Mouse (Mus musculus) forebrain, postnatal 0 days (tissue): ENCODE data around the gene Ctsw. TPM values are rescaled to one million over a fixed set of nuclear protein-coding genes. Genes with fewer than 3 reads are reported as not detected.
A peak's percentile ranks its signal among the peaks of the same experiment; 100 is the strongest.

ENCODE experiments used
- ATAC-seq: fragments of 200-750 bp; cut with Nextera tagmentation; 2 replicates; pipeline ENCODE4 v1.8.0; 2017; ENCODE audit warnings: mild to moderate bottlenecking, moderate library complexity
- DNase-seq: peaks from one replicate; pipeline ENCODE4 v3.0.0-alpha.2; 2015
- H3K27ac ChIP-seq: fragments of 300-500 bp; sonication (generic); 2 replicates; pipeline ENCODE4 v1.5.1; 2014; ENCODE audit warnings: low read depth, mild to moderate bottlenecking, antibody characterized with exemption, low read length, moderate library complexity, mixed read lengths
- H3K27me3 ChIP-seq: fragments of 300-500 bp; sonication (generic); 2 replicates; pipeline ENCODE4 v1.6.1; 2014; ENCODE audit warnings: mild to moderate bottlenecking, low read length, mixed read lengths; ENCODE audit not compliant: insufficient read depth
- H3K36me3 ChIP-seq: fragments of 300-500 bp; sonication (generic); 2 replicates; pipeline ENCODE4 v1.6.1; 2014; ENCODE audit warnings: mild to moderate bottlenecking, moderate library complexity; ENCODE audit not compliant: insufficient read depth
- H3K4me1 ChIP-seq: fragments of 300-500 bp; sonication (generic); 2 replicates; pipeline ENCODE4 v1.6.1; 2014; ENCODE audit warnings: antibody characterized with exemption; ENCODE audit not compliant: insufficient read depth
- H3K4me2 ChIP-seq: fragments of 300-500 bp; sonication (generic); 2 replicates; pipeline ENCODE4 v1.6.1; 2014; ENCODE audit warnings: low read depth, mild to moderate bottlenecking, moderate library complexity
- H3K4me3 ChIP-seq: fragments of 300-500 bp; sonication (generic); 2 replicates; pipeline ENCODE4 v1.5.1; 2014; ENCODE audit warnings: low read depth, low read length, mixed read lengths
- H3K9ac ChIP-seq: fragments of 300-500 bp; sonication (generic); 2 replicates; pipeline ENCODE4 v1.6.1; 2014; ENCODE audit warnings: mild to moderate bottlenecking
- H3K9me3 ChIP-seq: fragments of 300-500 bp; sonication (generic); 2 replicates; pipeline ENCODE4 v1.6.1; 2016; ENCODE audit warnings: low read length
- CTCF ChIP-seq: sonication (generic); IDR thresholded peaks from 2 replicates; pipeline ENCODE4 v1.5.1; 2016; ENCODE audit warnings: antibody characterized with exemption, control low read depth, low read depth
- WGBS: fragments of 180-500 bp; shearing (Covaris S2); extraction: QIAGEN DNeasy Blood & Tissue Kit; methylation state at CpG from one replicate; pipeline ENCODE4 v1.1.7; 2014; 5-methylcytosine and 5-hydroxymethylcytosine counted together
- polyA plus RNA-seq: library from polyadenylated mRNA; unstranded; fragments of >200 nt; fragmentation: Nextera tagmentation; extraction: Ambion mirVana; gene quantifications from 2 replicates; pipeline ENCODE4 v1.2.1, GENCODE M21; 2015
- total RNA-seq: library from RNA; depleted of rRNA; stranded (reverse); fragments of >200 nt; gene quantifications from 2 replicates; pipeline ENCODE4 v1.2.3, GENCODE M21; 2014

Gene Ctsw
- total and polyA plus RNA-seq, 2 experiments from 2014 or later = 1.7 to 2.3 TPM

- ATAC-seq = peak; percentile 94
- Histone ChIP-seq H3K9me3 (no peaks in the 10 kb centered on the region), H3K36me3 (peaks cover 7% of the 10 kb centered on the region), H3K27me3 (no peaks in the 10 kb centered on the region), H3K4me3 (peak overlapping the region; percentile 85), H3K27ac (peak overlapping the region; percentile 98), H3K9ac (peak overlapping the region; percentile 96), H3K4me2 (peak overlapping the region; percentile 96), H3K4me1 (peaks cover 33% of the 10 kb centered on the region)
- DNase-seq = peak; percentile 96
- peak; percentile 34 for TF ChIP-seq CTCF
- WGBS = under 1% methylated on average over 70 of the region's 70 CpGs
Observed at GRCm38 (mm10) chr19:5456922-5457745, 11.2 kb downstream of the Ctsw start.

GRCm38 (mm10) chr19:5456241-5456921 lies 11.9 kb downstream of the Ctsw start:
- peak overlapping the region; percentile 96 for H3K9ac ChIP-seq
- no peaks in the 10 kb centered on the region for H3K27me3 ChIP-seq
- ATAC-seq (no peak), DNase-seq (no peak)
- peak overlapping the region; percentile 96 for H3K4me2 ChIP-seq
- peaks cover 30% of the 10 kb centered on the region for H3K4me1 ChIP-seq
- WGBS = 3% methylated on average over 26 of the region's 26 CpGs
- H3K27ac ChIP-seq = peak overlapping the region; percentile 98
- H3K36me3 ChIP-seq = peaks cover 7% of the 10 kb centered on the region
- peak overlapping the region; percentile 85 for H3K4me3 ChIP-seq
- no peak for TF ChIP-seq CTCF
- no peaks in the 10 kb centered on the region for H3K9me3 ChIP-seq

- H3K4me2 ChIP-seq = peak overlapping the region; percentile 96
- H3K9ac ChIP-seq = peak overlapping the region; percentile 96; the same call in 1 of the 2 replicates
- H3K4me3 ChIP-seq = peak overlapping the region; percentile 85
- no peak for ATAC-seq
- peaks cover 7% of the 10 kb centered on the region for H3K36me3 ChIP-seq
- DNase-seq = no peak
- H3K4me1 ChIP-seq = peaks cover 25% of the 10 kb centered on the region
- no peak for TF ChIP-seq CTCF
- H3K27ac ChIP-seq = peak overlapping the region; percentile 21; the same call in 1 of the 2 replicates
- 58% methylated on average over 8 of the region's 8 CpGs for WGBS
- H3K27me3 ChIP-seq = no peaks in the 10 kb centered on the region; the same call in 1 of the 2 replicates
- H3K9me3 ChIP-seq = no peaks in the 10 kb centered on the region
Observed at GRCm38 (mm10) chr19:5455568-5455967, 12.7 kb downstream of the Ctsw start.

GRCm38 (mm10) chr19:5455037-5455436 lies 13.3 kb downstream of the Ctsw start:
- TF ChIP-seq CTCF = no peak
- peaks cover 7% of the 10 kb centered on the region for H3K36me3 ChIP-seq
- H3K27ac ChIP-seq = no peak overlapping the region
- ATAC-seq (no peak), DNase-seq (no peak)
- peaks cover 23% of the 10 kb centered on the region for H3K4me1 ChIP-seq
- no peak overlapping the region for H3K9ac ChIP-seq
- no peaks in the 10 kb centered on the region for H3K9me3 ChIP-seq
- WGBS = 79% methylated on average over 12 of the region's 12 CpGs
- H3K4me3 ChIP-seq = no peak overlapping the region
- no peaks in the 10 kb centered on the region; the same call in 1 of the 2 replicates for H3K27me3 ChIP-seq
- peak overlapping the region; percentile 96 for H3K4me2 ChIP-seq

GRCm38 (mm10) chr19:5451766-5452165 lies 16.5 kb downstream of the Ctsw start:
- 92% methylated on average over 6 of the region's 6 CpGs for WGBS
- no peaks in the 10 kb centered on the region for H3K9me3 ChIP-seq
- peaks cover 29% of the 10 kb centered on the region for H3K27me3 ChIP-seq
- peaks cover 10% of the 10 kb centered on the region for H3K4me1 ChIP-seq
- H3K27ac ChIP-seq = no peak overlapping the region
- ATAC-seq (no peak), DNase-seq (no peak)
- TF ChIP-seq CTCF = no peak
- H3K4me2 ChIP-seq = no peak overlapping the region
- peaks cover 7% of the 10 kb centered on the region for H3K36me3 ChIP-seq
- no peak overlapping the region for H3K4me3 ChIP-seq
- no peak overlapping the region for H3K9ac ChIP-seq

GRCm38 (mm10) chr19:5449673-5450072 lies 18.6 kb downstream of the Ctsw start:
- DNase-seq (no peak), ATAC-seq (no peak)
- Histone ChIP-seq H3K9me3 (no peaks in the 10 kb centered on the region), H3K9ac (no peak overlapping the region), H3K36me3 (peaks cover 7% of the 10 kb centered on the region), H3K4me2 (no peak overlapping the region), H3K27ac (no peak overlapping the region), H3K4me1 (no peaks in the 10 kb centered on the region), H3K27me3 (peaks cover 29% of the 10 kb centered on the region), H3K4me3 (no peak overlapping the region)
- no peak for TF ChIP-seq CTCF
- WGBS = 88% methylated on average over 3 of the region's 3 CpGs
